Mouse (Mus musculus): ENCODE results near the gene Nhsl1.
A peak's percentile ranks its signal among the peaks of the same experiment; 100 is the strongest.

The Nhsl1 gene

GRCm38 (mm10) chr10:18347231-18347630 lies 28.4 kb downstream of the Nhsl1 start:
- DNase-seq (ENCODE audit: low spot score): no peak

DNA sequence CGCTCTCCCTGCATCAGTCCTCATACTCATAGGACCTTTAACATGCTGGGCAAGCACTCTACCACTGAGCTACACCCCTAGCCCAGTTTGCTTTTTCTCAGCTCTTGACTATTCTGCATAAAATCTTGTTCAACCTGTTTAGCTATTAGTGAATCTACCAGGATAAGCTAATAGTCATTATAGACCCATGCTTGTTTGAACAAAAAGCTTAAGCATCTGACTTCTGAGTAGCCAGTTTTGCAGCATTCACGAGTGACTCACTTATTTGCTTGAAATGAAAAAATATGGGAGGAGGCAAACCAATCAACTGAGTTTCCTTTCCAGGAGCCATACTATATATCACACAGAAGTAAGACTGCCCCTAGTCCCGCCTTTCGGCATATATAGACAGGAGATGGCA lies 32.0 kb downstream of the Nhsl1 start:
- peak; percentile 36 for DNase-seq (ENCODE audit: low spot score)

DNA sequence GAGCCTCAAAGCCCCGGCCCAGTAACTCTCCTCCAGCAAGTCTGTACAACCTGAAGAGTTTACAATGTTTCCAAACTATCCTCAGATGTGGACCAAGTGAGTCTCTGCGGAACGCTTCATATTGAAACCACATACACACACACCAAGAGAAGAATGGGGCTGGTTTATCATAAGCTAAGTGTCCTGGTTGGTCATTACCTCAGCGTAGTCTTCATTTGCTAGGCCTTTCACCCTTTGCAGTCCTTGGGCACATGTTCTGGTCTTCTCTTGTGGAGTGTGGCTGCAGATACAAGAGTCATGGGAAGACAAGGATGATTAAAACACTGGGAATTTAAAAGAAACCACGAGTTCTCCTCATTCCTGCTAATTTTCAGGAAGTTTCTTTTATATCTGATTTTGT lies 34.2 kb downstream of the Nhsl1 start:
- DNase-seq (ENCODE audit: low spot score): no peak

GRCm38 (mm10) chr10:18354103-18354502 lies 35.3 kb downstream of the Nhsl1 start:
- no peak for DNase-seq (ENCODE audit: low spot score)

DNA sequence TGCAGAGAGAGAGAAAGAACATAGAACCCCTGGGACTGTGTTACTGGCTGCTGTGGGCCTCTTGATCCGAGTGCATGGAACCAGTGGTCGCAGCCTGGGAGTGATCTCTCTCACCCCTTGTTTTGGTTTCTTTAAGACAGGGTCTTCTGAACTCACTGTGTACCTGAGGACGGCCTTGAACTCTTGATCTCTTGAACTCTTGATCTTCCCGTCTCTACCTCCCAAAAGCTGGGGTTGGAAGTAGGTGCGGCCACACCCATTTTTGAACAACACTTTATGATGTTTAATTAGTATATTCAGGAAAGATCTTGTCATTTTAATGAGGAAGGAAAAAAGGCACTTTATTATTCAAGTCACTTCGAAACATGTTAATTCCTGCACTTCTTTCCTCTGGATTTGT lies 37.7 kb downstream of the Nhsl1 start:
- DNase-seq (ENCODE audit: low spot score): no peak

- DNase-seq (ENCODE audit: low spot score): no peak
Observed at GRCm38 (mm10) chr10:18357212-18357611, 38.4 kb downstream of the Nhsl1 start.

- DNase-seq (ENCODE audit: low spot score): no peak
Observed at GRCm38 (mm10) chr10:18358461-18358860, 39.7 kb downstream of the Nhsl1 start.

DNA sequence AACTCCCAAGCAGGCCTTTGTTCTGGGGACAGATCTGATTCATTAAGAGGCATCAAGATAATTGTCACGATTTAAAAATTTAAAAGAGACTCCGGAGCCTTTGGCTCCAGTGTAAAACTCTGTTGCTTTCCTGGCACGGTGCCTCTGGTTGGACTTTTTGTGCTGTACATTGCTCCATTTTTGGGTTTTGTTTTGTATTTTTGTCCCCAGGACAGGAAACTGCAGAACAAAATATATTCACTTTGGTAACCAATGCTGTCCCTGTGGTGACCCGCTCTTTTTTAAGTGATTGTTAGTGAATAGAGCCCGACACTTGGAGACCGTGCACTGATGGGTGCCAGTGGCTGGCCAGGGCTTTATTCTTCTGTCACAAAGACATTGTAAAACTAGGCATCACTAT lies 41.4 kb downstream of the Nhsl1 start:
- no peak for DNase-seq (ENCODE audit: low spot score)

GRCm38 (mm10) chr10:18365432-18365831 lies 46.6 kb downstream of the Nhsl1 start:
- DNase-seq (ENCODE audit: low spot score): no peak

GRCm38 (mm10) chr10:18366697-18367096 lies 47.9 kb downstream of the Nhsl1 start:
- DNase-seq (ENCODE audit: low spot score): no peak

DNA sequence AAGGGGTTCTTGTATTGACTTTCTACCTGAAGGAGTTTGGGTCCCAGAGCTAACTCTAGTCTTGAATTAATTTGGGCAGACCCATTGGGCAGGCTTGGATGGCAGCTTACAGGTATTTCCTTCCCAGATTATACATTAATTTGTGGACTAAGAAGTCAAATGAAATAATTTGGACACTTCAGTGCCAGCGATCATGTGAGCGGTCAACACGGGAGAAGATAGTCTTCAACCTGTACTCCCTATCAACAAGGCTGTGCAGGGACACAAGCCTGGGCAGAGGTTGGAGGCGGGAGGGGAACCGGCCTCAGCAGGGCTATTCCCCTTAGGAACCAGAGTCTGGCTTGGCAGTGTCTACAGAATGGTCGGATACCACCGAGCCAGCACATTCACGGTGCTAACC lies 49.3 kb downstream of the Nhsl1 start:
- DNase-seq (ENCODE audit: low spot score): no peak

DNA sequence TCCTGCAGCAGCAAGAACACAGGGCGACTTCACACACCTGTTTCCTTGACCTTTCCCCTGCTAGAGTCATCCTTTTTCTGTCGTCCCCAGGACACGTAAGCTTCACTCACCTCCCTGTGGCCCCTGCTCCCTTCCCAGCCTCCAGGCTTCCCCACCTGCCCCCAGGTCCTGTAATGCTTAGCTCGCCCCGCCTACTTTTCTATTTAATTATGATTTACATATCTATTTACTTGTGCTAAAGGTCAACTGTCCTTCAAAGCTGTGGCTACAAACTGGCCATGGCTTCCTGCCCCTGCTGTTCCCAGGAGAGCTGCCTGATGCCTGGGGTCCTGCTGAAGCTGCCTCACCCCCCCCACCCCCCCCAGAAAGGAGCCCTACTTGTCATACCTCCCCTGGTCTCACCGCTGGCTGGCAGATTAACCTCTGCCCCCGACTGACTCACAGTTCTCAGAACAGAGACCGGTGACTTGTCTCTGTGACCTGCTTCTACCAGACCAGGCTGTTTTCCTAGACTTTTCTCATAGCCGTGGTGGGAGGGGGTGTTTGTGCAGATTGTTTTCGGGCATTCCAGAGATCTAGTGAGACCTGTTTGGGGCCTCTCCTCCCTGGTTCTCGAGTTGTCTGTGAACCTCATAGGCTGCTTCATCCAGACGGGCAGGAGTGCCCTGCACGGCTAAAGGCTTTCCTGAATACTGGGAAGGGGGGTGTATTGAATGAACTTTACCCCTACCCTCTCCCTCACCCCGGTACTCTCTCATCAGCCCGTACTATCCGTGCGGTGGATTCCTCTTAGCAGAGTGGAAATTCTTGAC lies 51.9 kb downstream of the Nhsl1 start:
- no peak for DNase-seq (ENCODE audit: low spot score)

GRCm38 (mm10) chr10:18371866-18372265 lies 53.1 kb downstream of the Nhsl1 start:
- DNase-seq (ENCODE audit: low spot score): no peak

- no peak for DNase-seq (ENCODE audit: low spot score)
Observed at GRCm38 (mm10) chr10:18375301-18375700, 56.5 kb downstream of the Nhsl1 start.

DNA sequence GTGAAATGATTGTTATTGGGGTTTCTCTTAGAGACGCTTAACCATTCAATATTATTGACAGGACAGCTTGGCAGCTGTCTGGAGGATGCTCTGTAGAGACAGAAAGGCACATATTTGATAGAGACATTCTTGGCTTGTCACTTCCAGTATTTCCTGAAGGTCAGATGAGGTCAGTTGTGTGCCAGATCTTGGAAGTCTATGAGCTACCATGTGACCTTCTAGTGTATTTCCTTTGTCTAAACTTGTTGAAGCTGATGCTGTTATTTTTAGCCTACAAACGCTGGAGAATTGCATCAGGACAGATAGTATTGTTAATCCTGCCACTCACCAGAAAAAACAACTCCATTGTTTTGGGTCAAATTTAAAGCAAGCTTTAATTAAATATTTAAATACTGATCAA lies 66.0 kb downstream of the Nhsl1 start:
- peak; percentile 53 for DNase-seq (ENCODE audit: low spot score)

DNA sequence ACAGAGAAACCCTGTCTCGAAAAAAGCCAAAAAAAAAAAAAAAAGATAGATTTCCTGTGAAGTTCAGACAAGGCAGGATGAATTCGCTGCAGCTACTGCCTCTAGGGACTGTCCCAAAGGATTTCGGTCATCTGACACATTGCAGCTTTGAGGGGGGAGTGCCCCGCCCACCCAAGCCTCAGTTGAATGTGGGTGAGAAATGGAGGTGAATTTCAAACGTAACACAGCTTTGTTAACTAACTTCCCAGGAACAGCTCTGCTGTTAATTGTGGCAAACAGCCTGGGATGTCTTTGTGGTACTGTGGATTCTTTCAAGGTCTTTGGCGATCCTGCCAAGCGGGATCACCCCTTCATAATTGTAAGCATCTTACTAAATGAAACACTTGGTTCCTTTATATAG lies 67.4 kb downstream of the Nhsl1 start:
- DNase-seq (ENCODE audit: low spot score): no peak

DNA sequence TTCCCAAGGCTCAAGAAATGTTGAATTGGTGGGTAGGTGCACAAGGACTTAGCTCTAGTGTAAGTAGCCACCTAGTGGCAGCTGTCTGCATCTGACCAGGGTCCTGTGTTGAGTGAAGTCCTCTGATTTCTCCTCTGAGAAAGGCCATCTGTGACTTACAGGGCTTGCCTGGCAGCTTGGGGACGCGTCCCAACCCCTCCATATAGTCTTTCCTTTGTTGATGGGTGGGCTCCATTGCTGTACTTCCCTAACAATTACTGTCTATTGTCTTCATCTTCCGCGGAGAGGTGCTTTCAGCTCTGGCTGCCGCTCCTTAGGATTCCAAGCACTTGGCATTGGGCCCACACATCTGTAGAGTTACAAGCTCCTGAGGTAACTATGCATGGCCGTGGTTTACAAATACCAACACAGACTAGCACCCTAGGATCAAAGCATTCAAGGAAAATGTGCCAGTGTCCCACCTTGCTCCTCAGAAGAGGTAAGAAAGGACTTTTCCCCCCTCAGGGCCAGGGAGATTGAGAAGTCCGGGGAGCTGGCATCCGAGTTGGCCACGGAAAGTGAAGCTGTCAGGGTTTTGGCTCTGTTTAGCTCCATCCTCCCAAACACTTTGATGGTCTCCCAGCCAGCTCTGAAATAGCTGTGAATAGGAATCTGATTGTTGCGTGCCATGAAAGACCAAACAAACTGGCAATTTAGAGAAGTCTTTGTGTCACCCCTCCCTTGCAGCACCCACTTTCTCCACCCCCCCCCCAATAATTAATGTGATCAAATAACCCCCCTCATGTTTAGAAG lies 70.2 kb downstream of the Nhsl1 start:
- DNase-seq (ENCODE audit: low spot score): peak; percentile 72

DNA sequence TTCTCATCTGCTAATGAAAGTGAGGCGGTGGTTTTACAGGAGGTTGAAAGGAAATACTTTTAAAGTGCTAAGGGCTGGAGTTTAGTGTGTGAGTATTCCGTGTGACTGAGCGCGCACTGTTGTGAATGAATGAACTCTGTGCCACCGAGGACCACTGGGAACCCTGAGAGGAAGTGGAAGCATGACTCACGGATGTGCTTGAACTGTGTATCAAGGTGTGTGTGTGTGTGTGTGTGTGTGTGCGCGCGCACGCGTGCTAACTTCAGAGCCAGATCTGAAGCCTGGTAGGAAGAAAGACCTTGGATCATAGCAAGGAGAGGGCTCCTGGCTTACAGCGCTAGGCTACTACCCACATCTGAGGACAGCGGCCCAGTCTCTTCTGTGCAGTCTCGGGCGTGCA lies 71.2 kb downstream of the Nhsl1 start:
- DNase-seq (ENCODE audit: low spot score): no peak

- peak; percentile 50 for DNase-seq (ENCODE audit: low spot score)
Observed at GRCm38 (mm10) chr10:18391608-18392007, 72.8 kb downstream of the Nhsl1 start.

DNA sequence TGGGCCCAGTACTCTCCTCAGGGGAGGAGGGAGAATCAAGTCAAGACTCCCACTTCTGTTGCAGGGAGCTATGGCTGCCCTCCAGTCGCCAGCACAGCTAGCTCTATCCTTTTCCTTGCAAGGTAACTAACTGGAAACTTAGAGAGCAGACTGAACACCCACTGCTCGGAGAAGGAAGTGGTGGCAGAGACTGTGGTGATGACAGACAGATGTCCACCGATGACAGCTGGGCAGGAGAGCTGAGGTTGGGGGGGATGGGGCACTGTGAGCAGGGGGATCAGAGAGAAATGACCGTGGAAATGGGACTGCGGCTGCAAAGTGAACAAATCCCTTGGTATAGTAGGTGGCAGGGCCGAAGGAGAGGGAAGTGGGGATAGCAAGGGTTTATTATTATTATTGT lies 73.5 kb downstream of the Nhsl1 start:
- no peak for DNase-seq (ENCODE audit: low spot score)

DNA sequence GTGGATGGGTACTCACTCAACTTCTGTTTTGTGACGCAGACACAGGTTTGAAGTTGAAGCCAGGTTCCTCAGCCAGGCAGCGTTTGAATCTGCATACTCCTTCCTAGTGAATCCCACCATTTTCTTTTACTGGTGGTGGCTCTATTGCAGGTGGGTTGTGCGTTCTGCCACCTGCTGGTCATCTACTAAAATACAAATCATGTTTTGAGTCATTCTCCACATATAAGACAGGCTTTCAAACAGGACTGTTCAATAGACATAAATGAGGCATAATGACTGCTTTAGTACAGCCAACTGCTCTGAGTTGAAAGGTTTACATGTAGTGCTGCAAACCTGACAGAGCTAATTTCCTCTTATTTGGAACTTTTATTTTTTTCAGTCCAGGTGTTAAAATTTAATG lies 75.0 kb downstream of the Nhsl1 start:
- peak; percentile 11 for DNase-seq (ENCODE audit: low spot score)

GRCm38 (mm10) chr10:18394270-18394669 lies 75.5 kb downstream of the Nhsl1 start:
- DNase-seq (ENCODE audit: low spot score): no peak

GRCm38 (mm10) chr10:18400089-18400644 lies 81.4 kb downstream of the Nhsl1 start:
- DNase-seq (ENCODE audit: low spot score): no peak

All from lung, postnatal 25 days (tissue).